Mouse (Mus musculus) A20 (cell line): ENCODE results near the gene Ccdc22.

Experiments
- DNase-seq: peaks from one replicate; pipeline ENCODE4 v3.0.0-alpha.2; 2011; ENCODE audit warnings: low read depth, low spot score

Ccdc22 gene

DNA sequence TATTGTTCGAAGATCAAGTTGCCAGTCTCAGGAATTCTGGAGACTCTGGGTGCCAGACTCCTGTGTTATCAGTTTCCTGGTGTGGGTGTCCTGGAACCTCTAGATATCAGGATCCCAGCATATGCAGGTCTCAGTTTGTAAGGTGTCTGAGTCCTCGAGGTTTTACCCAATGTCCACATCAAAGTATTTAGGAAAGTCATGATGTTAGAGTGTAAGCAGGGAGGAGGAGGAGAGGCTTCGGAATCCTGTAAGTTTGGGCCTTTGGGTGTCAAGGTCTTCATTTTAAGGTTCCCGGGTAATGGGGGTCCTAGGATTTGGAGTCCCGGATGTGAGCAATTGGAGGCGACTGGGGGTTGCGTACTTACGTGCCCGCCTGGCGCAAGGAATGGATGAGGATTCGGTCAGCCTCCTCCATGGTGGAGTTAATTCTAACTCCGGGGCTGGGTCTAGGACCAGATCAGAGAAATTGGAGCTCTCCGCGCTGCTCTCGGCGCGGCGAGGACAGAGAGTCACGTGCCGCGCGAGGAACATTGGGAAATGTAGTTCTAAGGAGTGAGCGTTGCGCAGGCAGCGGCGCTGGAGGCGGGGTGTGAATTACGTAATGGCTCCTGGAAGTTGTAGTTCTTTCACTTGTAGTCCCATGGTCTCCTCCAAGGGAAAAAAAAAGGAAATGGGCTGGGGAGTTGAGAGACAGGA lies at the start of gene Ccdc22:
Ccdc22 (minus strand) TSS at position 639 of the 696 bp plus-strand sequence.
- DNase-seq, result peak; percentile 84

GRCm38 (mm10) chrX:7648671-7649304 lies 43.5 kb upstream of the Ccdc22 start:
- peak; percentile 88 for DNase-seq

- peak; percentile 83 for DNase-seq
Observed at GRCm38 (mm10) chrX:7645349-7645748, 40.0 kb upstream of the Ccdc22 start.

DNA sequence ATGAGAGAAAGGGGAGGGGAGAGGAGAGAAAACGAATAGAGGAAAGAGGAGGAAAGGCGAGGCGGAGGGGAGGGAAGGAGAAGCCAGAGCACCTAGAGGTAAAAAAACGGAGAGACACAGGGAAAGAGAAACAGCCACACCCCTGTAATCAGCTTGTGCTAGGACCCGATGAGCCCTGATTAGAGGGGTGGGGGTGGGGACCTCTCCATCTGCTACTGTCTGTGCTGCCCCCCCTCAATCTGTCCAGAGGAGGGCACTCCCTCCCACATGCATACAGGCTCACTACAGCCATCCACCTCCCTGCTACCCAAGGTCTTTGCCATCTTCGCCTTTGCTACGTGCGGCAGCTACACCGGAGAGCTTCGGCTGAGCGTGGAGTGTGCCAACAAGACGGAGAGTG lies 35.5 kb upstream of the Ccdc22 start:
- DNase-seq, result no peak

DNA sequence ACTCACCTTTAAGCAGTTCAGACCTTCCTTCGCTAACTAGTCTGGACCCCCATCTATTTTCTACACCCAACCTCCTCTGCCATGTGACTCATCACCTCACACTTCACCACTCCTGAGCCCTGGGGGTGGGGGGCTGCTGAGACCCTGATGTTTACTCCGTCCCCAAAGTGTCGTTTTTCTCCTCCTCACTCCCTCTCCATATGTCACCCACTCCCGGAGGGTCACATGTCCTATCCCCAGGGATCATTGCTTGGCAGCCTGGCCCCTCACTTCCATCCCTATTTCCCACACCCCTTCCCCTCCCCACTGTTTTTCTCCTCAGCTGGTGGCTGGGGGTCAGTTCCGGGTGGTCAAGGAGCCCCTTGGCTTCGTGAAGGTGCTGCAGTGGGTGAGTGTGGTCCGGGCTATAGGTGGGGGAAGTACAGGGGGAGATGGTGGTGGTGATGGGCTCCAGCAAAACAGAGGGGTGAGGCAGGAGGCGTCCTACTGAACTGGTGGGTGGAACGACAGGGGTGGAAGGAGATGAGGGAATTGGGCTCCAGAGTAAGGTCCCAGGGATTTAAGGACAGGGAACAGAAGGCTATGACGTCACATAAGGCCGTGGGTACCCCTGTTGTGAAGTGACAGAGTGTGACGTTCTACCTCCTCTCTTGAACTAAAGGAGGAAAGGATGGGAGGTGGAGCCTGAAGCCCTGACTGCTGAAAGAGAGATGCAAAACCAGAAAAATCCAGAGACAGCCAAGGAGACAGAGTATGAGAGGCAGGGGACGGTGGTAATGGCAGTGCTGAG lies 34.4 kb upstream of the Ccdc22 start:
- no peak for DNase-seq

DNA sequence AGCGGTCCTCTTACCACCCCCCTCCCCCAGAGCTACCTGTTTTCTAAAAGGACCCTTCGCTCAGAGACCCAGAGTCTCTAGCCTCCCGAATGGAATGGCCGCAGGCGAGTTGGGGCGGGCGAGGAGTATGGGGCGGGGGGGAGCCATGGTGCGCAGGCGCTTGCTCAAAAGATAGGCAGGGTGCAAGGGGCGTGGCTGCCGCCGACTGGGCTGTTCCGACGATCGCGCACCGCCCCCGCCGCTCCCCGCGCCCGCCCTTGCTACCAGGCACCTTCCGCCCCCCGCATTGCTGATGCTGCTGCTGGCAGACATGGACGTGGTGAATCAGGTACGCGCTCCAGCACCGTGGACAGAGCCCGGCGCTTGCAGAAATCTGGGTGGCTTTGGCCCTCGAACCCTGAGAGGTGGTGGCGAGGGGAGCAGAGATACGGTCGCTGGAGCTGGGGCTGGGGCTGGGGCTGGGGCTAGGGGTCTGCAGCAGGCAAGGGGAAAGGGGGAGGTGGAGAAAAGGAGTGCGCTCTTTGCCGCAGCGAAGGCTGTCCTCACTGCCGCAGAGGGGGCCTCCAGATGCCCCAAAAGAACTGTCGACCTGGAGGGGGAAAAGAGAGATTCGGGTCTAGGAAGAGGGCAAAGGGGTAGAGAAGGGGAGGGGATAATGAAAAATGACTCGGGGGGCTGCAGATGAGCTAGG lies 33.2 kb upstream of the Ccdc22 start, which contains the start of gene Syp:
Syp (plus strand) TSS at position 71 of the 691 bp plus-strand sequence.
- DNase-seq, result peak; percentile 86

- no peak for DNase-seq
Observed at GRCm38 (mm10) chrX:7635101-7635500, 29.8 kb upstream of the Ccdc22 start.

- no peak for DNase-seq
Observed at GRCm38 (mm10) chrX:7632560-7632959, 27.2 kb upstream of the Ccdc22 start.

GRCm38 (mm10) chrX:7617889-7618551 lies 12.7 kb upstream of the Ccdc22 start:
- DNase-seq, result no peak

GRCm38 (mm10) chrX:7610536-7611258 lies 5.4 kb upstream of the Ccdc22 start:
- no peak for DNase-seq

GRCm38 (mm10) chrX:7610035-7610434 lies 4.7 kb upstream of the Ccdc22 start:
- no peak for DNase-seq

GRCm38 (mm10) chrX:7606783-7607182 lies 1.5 kb upstream of the Ccdc22 start, which contains the start of gene Cacna1f:
TSS of gene Cacna1f (plus strand) at chrX:7607083.
- DNase-seq, result no peak

DNA sequence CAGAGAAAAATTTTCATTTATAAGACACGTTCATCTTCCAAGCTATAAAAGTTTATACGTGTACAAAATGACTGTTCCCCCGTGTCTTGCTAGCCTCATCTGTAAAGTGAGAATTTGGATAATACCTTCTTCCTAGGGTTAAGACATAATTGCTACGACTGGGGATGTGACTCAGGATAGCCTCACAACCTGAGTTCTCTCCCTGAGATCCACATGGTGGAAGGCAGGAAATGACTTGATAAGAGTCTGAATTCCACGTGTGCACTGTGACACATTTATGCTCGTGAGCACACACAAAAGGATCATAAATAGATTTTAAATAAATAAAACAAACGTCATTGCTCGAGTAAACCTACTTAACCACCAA lies 241 bp upstream of the Ccdc22 start:
- DNase-seq, result no peak

DNA sequence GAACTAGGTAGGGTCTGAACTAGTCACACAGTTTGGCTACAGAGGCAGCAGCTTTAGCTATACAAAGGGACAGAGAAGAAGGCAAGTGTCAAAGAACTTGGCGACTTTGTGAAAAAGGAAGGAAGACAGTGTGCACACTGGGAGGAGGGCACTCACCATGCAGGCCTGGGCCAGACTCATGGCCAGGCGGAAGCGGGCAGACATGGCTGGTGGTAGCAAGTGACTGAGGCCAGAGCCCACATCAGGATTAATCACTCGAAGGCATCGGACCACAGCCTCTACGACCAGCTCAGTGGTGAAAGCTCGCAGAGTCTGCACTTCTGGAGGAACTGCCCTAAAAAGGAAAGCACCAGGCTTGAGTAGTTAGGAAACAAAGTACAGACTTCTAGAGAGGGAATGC lies 1.3 kb downstream of the Ccdc22 start:
- DNase-seq, result no peak

DNA sequence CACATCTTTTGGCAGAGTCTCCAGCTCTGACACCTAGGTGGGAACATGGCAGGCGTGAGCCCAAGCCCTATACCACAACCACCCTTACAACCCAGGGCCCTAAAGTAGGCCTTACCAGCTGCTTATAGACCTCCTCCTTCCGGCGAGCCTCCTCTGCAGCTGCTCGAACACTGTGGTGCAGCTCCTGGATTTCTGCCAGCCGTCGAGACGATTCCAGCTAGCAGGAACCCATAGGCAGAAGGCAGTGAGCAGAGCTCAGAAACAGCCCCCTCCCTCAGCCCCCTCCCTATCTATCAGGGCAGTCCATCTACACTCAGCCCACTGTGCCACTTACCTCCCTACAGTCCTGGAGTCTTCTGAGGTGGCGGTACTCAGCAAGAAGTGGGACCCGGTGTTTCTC lies 9.9 kb downstream of the Ccdc22 start:
- no peak for DNase-seq

DNA sequence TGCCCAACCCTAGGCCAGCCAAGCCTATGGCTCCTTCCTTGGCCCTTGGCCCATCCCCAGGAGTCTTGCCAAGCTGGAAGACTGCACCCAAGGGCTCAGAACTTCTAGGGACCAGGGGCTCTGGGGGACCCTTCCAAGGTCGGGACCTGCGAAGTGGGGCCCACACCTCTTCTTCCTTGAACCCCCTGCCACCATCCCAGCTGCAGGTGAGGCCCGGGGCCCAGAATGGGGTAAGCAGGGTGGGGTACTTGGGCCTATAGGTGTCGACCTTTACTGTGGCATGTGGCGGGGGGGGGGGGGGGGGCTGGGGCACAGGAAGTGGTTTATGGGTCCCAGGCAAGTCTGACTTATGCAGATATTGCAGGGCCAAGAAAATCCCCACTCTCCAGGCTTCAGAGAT lies 19.0 kb downstream of the Ccdc22 start:
- DNase-seq, result no peak

GRCm38 (mm10) chrX:7583881-7584280 lies 21.4 kb downstream of the Ccdc22 start:
- no peak for DNase-seq

DNA sequence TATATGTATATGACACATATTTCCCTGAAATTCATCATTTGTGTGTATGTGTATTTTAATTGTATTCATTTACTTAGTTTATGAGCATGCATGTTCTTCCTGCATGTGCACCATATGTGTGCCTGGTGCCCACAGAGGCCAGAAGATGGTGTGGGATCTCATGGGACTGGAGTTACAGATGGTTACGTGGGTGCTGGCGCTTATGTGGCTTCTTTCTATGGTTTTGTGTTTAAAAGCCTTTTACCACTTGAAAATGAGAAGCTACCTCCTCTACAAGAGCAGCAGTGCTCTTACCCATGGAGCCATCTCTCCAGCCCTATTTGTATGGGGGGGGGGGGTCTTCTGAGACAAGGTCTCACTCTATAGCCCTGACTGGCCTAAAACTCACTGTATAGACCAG lies 24.2 kb downstream of the Ccdc22 start:
- no peak for DNase-seq

- no peak for DNase-seq
Observed at GRCm38 (mm10) chrX:7574885-7575231, 30.5 kb downstream of the Ccdc22 start.

DNA sequence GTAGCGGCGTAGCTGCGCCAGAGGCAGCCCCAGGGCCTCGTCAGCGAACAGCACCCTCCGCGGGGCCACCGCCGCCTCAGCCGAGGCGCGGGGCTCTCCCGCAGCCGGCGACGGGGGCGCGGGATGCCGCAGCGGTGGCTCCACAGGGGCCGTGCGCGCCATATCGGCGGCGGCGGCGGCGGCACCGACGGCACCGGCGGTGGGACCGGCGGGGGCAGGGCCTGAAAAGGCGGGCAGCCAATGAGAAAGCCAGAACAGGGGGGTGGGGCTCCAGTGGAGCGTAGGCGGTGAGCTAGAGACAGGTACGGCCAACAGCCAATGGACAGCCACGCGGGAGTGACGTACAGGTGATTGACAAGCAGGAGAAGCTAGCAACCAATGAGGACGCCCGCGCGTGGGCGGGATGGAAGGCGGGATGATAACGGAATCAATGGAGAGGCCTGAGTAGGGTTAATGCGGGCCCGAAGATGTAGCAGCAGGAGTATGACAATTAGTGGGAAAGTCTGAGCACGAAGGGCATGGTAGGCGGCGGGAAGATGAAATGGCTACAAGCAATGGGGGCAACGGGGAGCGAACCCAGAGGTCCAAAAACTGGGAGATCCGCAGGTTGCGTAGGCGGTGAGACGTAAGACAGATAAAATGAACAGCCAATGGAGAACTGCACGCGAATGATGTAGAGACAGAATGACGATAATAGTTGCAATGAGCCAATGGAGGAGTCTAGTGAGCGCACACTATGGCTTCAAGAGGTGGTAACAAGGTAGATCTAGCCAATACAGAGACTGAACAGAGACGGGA lies 31.0 kb downstream of the Ccdc22 start, which contains the start of gene Ppp1r3f:
Ppp1r3f (minus strand) TSS at position 197 of the 798 bp plus-strand sequence.
- DNase-seq, result peak; percentile 93
